Mouse (Mus musculus) cerebellum, postnatal 4 days (tissue): ENCODE data around the gene AI837181.

Experiments used
- DNase-seq, 2 experiments: peaks; one replicate each; pipeline ENCODE4 v3.0.0; 2022; ENCODE audit warnings: low spot score in 2 of 2, mixed read lengths in 1 of 2

Gene AI837181

DNA sequence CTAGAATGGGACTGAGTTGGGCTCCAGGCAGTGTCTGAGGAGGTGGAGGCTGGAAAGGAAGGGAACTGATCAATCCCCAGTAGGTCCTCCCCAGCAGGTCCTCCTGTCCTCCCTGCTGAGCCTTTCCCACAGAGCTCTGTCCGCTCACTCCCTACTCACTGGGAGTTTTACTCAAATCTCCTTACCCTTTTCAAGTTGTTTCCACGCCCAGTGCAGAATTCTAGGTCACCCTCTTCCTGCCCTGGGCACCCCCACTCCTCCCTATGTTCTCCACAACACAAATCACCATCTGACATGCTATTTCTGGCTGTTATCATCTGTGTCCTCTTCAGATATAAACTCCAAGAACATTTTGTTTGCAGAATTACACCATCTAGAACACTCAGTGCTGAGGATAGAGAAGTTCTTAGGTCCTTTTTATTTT, 10.4 kb upstream of the AI837181 start:
- DNase-seq = no peak

DNA sequence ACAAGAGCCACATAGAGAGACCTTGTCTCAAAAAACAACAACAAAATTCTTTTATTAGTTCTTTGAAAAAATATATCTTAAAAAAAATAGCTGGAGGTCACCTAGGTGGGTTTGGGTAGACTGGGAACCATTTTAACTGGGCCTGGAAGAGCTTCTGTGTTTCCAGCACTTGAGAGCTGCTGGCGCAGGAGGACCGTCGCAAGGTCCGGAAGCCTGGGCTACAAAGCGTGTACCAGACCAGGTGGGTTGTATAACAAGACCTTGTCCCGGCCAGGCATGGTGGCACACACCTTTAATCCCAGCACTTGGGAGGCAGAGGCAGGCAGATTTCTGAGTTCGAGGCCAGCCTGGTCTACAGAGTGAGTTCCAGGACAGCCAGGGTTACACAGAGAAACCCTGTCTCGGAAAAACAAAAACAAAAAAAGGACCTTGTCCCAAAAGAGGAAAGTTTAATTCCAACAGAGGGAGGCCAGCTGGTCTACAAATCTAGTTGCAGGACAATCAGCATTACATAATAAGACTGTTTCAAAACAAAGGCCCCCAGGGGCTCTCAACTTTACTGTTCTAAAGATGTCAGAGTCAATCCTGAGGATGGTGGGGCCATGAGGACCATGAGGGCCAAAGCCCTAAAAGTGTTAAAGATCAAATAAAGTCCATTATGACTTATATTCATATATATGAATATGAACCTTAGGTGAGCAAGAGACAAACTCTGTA, 6.0 kb upstream of the AI837181 start:
- DNase-seq = no peak

DNA sequence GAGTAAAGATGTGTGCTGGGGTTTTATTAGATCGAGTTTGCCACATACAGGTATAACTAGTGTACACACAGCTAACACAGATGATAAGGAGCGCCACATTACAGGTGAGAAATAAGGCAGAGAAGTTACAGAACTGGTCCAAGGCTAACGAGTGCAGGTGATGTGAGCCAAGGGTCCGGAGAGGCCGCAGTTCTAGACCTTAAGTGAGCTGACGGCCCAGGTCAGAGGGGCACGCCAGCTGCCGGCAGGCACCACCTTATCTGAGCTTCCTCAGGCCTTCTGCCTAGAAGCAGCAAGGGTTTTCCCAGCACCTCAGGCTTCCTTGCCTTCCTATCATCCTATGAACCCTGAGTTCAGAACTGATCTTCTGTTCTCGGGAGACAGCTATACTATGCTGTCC, 5.3 kb upstream of the AI837181 start:
- DNase-seq = no peak

DNA sequence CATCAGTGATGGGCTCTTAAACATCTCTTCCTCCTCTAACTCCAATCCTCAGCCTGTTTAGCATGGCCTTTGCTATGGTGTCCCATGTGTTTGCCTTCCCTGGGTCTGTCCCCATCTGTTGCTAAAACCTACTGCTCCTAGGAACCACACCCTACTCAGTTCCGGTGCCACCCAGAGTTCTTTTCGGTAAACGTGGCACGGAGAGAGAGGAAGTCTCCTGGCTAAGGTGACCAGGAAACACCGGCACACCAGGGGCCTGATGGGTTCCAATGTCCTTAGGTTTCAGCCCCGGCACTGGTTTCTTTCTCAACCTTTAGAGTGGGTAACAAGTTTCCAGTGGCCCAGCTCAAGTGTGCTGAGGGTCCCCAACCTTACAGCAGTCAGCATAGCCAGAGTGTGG, 4.4 kb upstream of the AI837181 start:
- no peak for DNase-seq

DNA sequence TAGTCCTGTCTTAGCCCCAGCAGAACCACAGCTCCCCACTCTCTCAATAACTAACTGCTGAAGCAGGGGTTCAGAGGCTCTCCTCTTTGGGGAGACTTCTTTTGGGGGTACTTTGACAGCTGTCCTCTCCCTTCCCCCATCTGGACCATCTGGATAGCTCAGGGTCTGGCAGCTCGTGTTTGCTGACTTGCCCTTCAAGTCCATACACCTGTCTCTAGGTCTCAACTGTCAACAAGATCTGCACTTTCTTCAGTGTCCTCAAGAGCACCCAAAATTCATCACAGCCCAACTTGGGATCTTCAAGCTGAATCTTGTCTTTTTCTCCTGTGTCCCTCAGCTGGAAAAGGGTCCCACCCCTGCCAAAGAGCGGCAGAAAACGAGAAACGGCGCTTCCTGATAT, 3.2 kb upstream of the AI837181 start:
- no peak for DNase-seq

DNA sequence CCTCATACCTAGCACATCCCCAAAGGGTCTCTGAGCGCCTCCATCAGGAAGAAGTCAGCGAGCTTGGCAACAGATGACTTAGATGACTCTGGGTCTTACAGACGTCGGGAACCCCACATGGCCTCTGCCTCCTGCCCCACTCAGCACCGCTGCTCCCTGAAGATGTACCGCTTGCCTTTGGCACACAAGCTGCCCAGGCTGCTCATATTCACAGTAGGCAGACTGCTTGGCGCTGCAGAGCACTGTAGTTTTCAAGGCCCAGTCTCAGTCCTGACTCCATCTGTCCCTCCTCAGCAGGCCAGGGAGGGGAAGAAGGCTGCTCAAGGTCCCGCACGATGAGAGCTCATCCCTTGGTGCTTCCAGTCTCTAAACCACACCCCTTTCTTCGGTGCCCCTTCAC, 2.7 kb upstream of the AI837181 start:
- no peak for DNase-seq

DNA sequence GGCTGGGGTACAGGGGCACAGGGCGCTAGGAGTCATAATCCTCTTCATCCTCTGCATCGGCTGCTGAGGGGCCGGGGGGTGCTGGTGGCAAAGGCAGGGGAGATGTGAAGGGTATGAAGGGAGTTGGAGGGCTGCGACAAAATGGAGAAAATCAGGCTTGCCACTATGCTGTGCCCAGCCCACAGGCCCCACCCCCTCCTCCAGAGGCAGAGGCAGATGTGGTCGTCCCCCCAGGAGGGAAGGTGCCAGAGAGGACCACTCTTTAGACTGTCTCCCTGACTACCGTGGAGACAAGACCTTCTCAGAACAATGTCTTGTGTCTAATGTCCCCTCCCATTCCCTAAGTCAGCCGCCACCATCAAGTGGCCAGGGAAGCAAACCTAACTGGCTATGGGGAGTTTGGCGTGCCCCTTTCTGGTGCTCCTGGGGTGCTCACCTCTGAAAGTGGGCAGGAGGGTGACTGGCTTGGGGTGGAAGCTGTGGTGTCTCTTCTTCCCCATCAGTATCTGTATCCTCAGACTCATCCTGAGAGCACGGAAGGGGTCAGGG, 2.0 kb upstream of the AI837181 start:
- DNase-seq = no peak

DNA sequence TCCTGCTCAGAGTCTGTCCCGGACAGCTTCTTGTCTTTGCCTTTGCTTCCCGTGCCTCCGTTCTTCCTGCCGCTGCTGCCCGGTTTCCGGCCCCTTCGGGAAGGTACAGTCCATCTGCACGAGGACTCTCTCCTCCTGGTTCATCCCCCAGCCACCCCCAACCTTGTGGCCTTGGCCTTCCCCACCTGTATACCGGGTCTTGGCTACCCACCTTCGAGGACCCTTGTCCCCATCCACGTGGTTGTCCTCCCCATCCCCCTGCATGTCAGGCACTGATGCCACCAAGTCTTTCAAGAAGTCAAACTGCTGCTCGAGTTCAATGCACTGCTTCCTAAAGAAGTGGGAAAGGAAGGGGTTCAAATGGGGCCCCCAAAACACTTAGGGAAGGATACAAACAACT, 1.4 kb upstream of the AI837181 start:
- no peak for DNase-seq

DNA sequence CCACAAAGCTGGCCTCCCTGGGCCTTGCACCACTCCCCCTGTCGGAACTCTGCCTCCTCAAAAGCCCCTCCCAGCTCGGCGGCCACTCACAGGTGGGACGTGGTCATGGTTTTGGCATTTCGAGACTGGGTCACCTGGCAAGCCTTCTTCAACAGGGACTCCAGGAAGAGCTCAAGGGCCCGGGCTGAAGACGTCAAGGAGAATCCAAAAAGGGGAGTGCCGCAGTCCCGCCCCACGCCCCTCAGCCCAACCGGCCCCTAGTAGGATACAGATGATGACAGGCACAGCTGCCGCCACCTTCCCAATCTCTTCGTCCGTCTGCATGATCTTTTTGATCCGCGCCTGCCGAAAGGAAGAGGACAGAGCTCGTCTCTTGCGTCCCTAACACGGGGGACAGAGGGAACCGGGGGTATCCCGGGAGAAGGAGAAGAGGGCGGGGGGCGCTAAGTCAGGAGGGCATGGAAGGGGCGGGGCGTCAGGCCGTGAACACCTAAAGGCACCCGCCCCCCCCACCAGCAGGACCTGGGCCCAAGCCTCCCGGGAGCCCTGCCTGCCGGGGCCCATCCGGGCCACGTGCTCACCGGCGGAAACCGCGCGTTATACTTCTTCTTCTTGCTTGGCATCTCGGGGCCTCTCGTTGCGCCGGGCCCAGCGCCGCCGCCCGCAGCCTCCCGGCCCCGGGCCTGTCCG, 707 bp upstream of the AI837181 start:
- DNase-seq = peak; percentile 50 to 67

DNA sequence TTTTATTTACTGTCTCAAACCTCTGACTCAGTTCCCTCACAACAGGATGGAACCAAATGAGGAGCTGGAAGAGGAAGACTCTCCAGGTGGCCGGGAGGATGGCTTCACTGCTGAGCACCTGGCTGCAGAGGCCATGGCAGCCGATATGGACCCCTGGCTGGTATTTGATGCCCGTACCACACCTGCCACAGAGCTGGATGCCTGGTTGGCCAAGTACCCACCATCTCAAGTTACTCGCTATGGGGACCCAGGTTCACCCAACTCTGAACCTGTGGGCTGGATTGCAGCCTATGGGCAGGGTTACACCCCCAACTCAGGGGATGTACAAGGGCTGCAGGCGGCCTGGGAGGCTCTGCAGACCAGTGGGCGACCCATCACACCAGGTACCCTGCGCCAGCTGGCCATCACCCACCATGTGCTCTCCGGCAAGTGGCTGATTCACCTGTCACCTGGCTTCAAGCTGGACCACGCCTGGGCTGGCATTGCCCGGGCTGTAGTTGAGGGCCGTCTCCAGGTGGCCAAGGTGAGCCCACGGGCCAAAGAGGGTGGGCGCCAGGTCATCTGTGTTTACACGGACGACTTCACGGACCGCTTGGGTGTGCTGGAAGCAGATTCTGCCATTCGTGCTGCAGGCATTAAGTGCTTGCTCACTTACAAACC, 1.1 kb downstream of the AI837181 start:
- no peak for DNase-seq

DNA sequence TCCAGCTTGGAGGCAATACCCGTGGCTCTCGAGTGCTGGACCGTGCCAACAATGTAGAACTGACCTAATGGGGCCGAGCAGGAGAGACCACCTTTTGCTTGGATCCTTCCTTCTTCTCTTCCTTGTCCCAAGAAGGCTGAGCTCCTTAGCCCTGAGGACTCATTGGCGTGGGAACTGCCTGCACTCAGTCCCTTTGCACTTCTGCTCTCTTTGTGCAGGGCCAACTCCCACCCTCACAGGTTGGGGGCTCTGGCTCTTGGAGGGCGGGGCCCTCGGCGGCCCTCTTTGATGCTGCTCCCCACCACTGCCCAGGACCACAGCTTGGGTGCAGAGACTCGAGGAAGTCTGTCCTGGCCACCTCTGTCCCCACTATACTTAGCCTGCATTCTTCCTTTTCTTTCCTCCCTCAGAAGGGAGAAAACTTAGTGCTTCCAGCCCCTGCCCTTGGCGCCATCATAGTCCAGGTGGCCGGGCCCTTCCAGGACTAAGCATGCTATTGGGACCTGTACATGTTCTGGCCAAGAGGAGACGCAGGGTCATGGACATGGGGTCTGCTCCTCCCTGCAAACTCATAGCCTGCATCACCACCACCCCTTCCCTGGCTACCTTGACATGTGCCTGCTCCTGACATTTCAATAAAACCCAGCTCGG, 1.8 kb downstream of the AI837181 start:
- no peak for DNase-seq

DNA sequence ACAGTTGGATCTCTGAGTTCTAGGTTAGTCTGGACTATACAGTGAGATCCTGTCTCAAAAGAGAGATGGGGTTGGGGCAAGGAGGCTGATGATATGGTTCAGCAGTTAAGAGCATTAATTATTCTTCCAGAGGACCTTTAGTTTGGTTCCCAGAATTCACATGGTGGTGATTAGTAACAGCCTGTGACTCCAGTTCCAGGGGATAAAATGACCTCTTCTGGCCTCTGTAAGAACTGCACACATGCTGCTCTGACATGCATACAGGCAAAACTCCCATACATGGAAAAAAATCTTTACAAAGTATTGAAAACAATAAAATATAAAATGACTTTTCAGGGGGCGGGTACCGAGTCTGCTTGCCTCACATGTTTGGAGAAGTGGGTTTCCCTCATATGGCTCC, 3.1 kb downstream of the AI837181 start:
- peak in 1 of 2 experiments; percentile 21 for DNase-seq

DNA sequence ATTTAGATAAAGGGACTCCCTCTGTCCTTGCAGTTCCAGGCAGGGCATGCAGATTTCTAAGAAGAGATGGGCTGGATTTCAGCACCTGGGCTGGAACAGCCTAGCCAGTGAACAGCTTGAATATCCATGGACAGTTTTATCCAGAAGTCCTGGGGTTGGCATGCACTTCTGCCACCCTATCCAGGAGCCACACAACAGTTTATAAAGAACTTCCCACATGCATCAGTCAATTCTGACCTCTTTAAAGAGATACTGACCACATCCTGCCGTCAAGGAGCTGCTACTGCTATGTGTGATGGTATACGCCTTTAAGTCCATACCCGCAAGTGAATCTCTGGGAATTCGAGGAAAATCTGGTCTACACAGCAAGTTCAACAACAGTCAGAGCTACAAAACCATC, 4.3 kb downstream of the AI837181 start:
- DNase-seq = no peak

DNA sequence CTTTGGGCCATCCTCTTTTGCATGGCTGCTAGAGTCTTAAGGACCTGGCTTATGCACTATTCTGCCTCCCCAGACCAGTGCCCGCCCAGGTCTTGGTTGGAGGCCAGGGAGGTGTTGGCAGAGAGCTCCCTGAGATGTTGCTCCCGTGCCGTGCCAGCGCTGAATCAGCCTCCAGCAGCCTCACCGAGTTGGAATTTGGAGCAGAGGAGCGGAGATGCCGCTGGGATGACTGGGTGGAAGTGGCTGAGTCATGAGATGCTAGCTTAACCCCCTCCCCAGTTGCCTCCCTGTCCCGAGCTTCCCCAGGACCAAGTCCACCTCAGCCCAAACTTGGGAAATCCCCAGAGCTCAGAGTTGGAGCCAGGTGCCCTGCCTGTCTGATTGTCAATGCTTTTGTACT, 4.9 kb downstream of the AI837181 start:
- DNase-seq = no peak

DNA sequence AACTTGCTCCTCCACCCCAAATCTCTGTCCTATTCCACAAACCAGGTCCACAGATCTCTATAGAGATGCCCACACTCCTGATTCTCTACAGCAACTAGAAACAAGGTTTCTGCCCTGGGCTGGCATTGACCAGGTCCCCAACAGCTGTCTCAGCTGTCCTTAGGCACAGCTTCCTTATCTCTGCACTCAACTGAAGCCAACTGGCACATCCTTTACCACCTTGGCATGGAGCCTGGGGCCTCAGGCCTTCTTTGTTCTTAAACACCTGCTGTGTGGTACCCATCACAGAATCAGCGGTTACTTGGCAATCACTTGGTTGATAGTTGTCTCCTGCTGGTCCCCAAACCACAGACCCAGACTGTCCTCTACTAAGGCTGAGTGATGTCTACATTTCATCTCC, 5.5 kb downstream of the AI837181 start:
- DNase-seq = no peak

DNA sequence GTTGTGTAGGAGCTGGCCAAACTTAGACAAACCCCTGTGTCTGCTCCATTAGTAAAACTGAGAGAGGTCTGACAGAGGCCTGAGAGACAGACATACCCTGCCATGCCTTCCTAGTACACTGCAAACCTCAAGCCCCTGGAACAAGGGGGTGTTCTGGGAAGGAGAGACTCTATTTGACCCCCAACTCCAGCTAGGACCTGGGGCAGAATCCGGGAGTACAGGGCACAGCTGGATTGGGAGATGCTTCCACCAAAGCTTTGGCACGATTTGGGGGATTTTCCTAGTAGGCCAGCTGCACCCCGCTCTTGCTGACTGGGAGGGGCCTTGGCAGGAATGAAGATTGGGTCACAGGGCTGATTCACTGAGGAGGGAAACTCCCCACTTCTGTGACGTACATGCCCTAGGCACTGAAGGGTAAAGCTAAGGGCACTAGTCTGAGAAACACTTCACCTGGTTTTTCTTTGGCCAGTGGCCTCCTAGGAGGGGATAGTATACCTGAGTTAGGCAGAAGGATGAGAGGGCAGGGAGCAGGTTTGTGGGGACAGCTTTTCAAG, 7.0 kb downstream of the AI837181 start:
- DNase-seq = no peak

DNA sequence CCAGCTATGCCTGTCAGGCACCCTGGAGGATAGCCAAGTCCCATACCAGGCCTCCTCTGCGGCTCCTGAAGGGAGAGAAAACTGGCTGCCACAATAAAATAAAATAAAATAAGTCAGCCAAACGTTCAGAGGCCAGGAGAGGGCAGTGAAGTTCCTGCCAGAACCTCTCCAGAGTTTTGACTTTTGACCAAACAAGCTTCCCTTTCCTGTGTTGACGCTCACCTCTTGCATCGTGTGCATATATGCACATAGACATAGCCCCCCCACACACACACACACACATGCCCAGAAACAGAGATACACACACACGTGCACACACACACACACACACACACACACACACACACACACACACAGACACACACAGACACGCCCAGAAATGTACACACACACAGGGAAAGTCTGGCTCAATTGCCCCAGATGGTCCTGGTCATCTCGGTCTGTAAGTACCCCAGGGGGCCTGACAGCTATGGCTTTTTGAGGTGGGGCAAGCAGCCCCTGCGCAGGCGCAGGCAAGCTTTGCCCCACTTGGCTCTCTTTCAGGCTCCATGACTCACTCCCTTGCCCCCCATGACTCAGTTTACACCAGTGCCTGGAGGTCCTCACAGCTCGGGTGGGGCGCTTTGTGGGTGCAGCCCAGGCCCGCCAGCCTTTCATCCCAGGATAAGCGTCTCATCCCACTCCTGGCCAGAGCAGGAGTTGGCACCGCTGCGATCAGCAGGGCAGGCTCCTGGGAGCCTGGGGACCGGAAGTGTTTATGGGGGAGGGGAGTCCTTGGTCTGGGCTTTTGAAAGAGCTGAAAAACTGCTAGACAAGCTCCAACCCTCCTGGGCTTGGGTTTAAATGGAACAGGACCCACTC, 8.3 kb downstream of the AI837181 start:
- no peak for DNase-seq

DNA sequence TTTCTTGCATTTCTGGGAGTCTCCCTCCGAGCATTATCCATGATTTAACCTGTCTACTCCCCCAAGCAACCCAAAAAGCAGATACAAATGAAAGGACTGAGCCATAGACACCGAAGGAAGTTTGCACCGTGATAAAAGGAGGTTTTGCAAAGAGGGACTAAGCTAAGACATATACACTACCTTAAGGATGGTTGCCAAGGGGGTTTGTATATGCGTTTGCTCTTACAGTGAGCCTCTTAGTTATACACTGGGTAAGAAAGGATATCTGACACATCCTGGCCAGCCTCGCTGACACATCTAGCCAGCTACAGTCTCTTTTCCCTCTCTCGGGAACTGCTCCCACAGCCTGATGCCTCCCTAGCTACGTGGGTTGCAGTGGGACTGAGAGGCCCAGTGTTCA, 9.0 kb downstream of the AI837181 start:
- no peak for DNase-seq

DNA sequence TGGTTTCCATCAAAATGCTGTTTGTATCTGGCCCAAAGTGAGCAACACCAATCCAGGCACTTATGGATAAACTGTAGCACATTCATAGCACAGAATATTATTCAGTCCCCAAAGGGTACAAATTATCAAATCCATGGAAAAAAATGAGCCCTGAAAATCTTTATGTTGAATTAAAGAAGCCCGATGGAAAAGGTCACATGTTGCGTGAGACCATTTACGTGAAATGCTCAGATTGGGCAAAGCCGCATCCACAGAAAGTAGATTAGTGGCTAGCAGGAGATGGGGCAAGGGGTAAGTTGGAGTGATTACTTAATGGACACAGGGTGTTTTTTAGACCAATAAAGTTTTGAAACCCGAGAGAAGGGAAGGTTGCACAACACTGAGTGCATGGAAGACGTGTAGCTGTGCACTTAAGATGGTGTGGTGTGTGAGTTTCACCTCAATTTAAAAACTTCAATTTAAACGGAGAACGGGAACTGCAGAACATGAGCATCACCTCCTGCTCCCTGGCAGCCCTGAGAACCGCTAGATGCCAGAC, 19.5 kb downstream of the AI837181 start:
- no peak for DNase-seq

DNA sequence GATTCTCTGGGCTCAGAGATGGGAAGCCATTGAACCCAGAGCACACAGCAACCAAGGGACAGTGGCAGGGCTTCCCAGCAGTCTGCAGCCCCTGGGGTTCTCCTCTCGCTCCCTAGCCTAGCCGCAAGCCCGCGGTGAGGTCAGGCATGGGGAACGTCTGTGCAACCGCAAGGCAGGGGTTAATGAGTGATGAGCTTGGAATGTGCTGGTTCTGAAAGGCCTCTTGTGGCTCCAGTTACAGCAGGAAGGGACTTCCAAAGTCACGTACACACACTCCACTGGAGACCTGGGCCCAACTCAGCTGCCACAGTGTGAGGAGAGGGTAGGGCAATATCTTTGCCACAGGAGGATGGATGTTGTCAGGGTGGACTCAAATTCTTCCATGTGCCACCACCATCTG, 20.0 kb downstream of the AI837181 start:
- DNase-seq = no peak

DNA sequence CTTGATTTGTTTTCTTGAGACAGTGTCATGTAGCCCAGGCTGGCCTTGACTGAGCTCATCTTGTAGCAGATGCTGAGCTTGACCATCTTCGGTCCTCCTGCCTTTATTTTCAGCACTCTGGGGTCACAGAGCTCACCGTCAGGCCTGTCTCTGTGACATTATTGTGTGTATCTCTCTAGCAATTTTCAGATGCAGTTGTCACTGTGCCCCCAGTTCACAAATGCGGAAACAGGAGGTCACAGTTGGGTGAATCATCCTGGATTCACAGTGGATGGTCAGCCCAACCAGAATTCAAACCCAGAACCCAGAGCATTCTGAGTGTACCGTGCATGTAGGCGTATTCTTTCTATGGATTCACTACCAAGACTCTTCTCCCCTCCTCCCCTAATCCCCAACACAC, 20.8 kb downstream of the AI837181 start:
- no peak for DNase-seq
